Mouse (Mus musculus): ENCODE results near the gene Prrt2. TPM values are rescaled to one million over a fixed set of nuclear protein-coding genes. Genes with fewer than 3 reads are reported as not detected.

Prrt2 gene
- total and polyA plus RNA-seq, 2 experiments from 2014 or later, result 0.23 TPM; not detected in 1

- peaks cover 6% of the 10 kb centered on the region for H3K36me3 ChIP-seq (replicated peaks; ENCODE audit: control insufficient read depth, insufficient read depth, low read length)
- no peaks in the 10 kb centered on the region for H3K9me3 ChIP-seq (replicated peaks; ENCODE audit: control insufficient read depth, low read length)
- no peak overlapping the region for H3K9ac ChIP-seq (replicated peaks; ENCODE audit: low read depth, low read length)
- no peak overlapping the region for H3K4me3 ChIP-seq (ENCODE audit: low read depth, low read length)
- no peaks in the 10 kb centered on the region for H3K27me3 ChIP-seq (ENCODE audit: control insufficient read depth, insufficient read depth, low read length)
- WGBS, result 79% methylated on average over 4 of the region's 4 CpGs
- no peak overlapping the region for H3K27ac ChIP-seq (ENCODE audit: low read depth)
- no peak for ATAC-seq (ENCODE audit: insufficient read depth, low read depth)
- peaks cover 20% of the 10 kb centered on the region for H3K4me1 ChIP-seq (ENCODE audit: control insufficient read depth, insufficient read depth)
- no peak overlapping the region for H3K4me2 ChIP-seq (ENCODE audit: low read depth, low read length)
- no peak for DNase-seq (ENCODE audit: low spot score)
- TF ChIP-seq EP300 (IDR thresholded peaks at IDR 0.05; ENCODE audit: low read depth), result no peak
- peak; percentile 4; the same call in 1 of the 2 replicates for TF ChIP-seq CTCF (IDR thresholded peaks at IDR 0.05; ENCODE audit: low read depth)
Measured at GRCm38 (mm10) chr7:127004122-127004875, 16.7 kb downstream of the Prrt2 start.

- Histone ChIP-seq H3K4me3 (ENCODE audit: low read depth, low read length) (no peak overlapping the region), H3K27me3 (ENCODE audit: control insufficient read depth, insufficient read depth, low read length) (no peaks in the 10 kb centered on the region), H3K27ac (ENCODE audit: low read depth) (no peak overlapping the region), H3K9me3 (replicated peaks; ENCODE audit: control insufficient read depth, low read length) (no peaks in the 10 kb centered on the region), H3K36me3 (replicated peaks; ENCODE audit: control insufficient read depth, insufficient read depth, low read length) (peaks cover 6% of the 10 kb centered on the region), H3K9ac (replicated peaks; ENCODE audit: low read depth, low read length) (no peak overlapping the region), H3K4me1 (ENCODE audit: control insufficient read depth, insufficient read depth) (peaks cover 14% of the 10 kb centered on the region; the same call in 1 of the 2 replicates), H3K4me2 (ENCODE audit: low read depth, low read length) (no peak overlapping the region)
- 82% methylated on average over 5 of the region's 5 CpGs for WGBS
- TF ChIP-seq EP300 (IDR thresholded peaks at IDR 0.05; ENCODE audit: low read depth) (no peak), CTCF (IDR thresholded peaks at IDR 0.05; ENCODE audit: low read depth) (no peak)
- DNase-seq (ENCODE audit: low spot score) (no peak), ATAC-seq (ENCODE audit: insufficient read depth, low read depth) (no peak)
Measured at GRCm38 (mm10) chr7:127003620-127004019, 17.4 kb downstream of the Prrt2 start.

- H3K9ac ChIP-seq (replicated peaks; ENCODE audit: low read depth, low read length), result no peak overlapping the region
- no peaks in the 10 kb centered on the region for H3K4me1 ChIP-seq (ENCODE audit: control insufficient read depth, insufficient read depth)
- no peaks in the 10 kb centered on the region for H3K27me3 ChIP-seq (ENCODE audit: control insufficient read depth, insufficient read depth, low read length)
- 67% methylated on average over 10 of the region's 10 CpGs for WGBS
- no peak overlapping the region for H3K4me2 ChIP-seq (ENCODE audit: low read depth, low read length)
- DNase-seq (ENCODE audit: low spot score) (no peak), ATAC-seq (ENCODE audit: insufficient read depth, low read depth) (no peak)
- H3K4me3 ChIP-seq (ENCODE audit: low read depth, low read length), result no peak overlapping the region
- no peaks in the 10 kb centered on the region for H3K9me3 ChIP-seq (replicated peaks; ENCODE audit: control insufficient read depth, low read length)
- TF ChIP-seq CTCF (IDR thresholded peaks at IDR 0.05; ENCODE audit: low read depth) (no peak), EP300 (IDR thresholded peaks at IDR 0.05; ENCODE audit: low read depth) (no peak)
- peaks cover 32% of the 10 kb centered on the region for H3K36me3 ChIP-seq (replicated peaks; ENCODE audit: control insufficient read depth, insufficient read depth, low read length)
- H3K27ac ChIP-seq (ENCODE audit: low read depth), result no peak overlapping the region
Measured at GRCm38 (mm10) chr7:126999568-126999967, 21.4 kb downstream of the Prrt2 start.

- Histone ChIP-seq H3K9ac (replicated peaks; ENCODE audit: low read depth, low read length) (no peak overlapping the region), H3K27ac (ENCODE audit: low read depth) (no peak overlapping the region), H3K36me3 (replicated peaks; ENCODE audit: control insufficient read depth, insufficient read depth, low read length) (peaks cover 42% of the 10 kb centered on the region), H3K27me3 (ENCODE audit: control insufficient read depth, insufficient read depth, low read length) (no peaks in the 10 kb centered on the region), H3K9me3 (replicated peaks; ENCODE audit: control insufficient read depth, low read length) (no peaks in the 10 kb centered on the region), H3K4me3 (ENCODE audit: low read depth, low read length) (no peak overlapping the region), H3K4me2 (ENCODE audit: low read depth, low read length) (no peak overlapping the region), H3K4me1 (ENCODE audit: control insufficient read depth, insufficient read depth) (no peaks in the 10 kb centered on the region)
- ATAC-seq (ENCODE audit: insufficient read depth, low read depth), result no peak
- no peak for DNase-seq (ENCODE audit: low spot score)
- WGBS, result 81% methylated on average over 4 of the region's 4 CpGs
- TF ChIP-seq EP300 (IDR thresholded peaks at IDR 0.05; ENCODE audit: low read depth), result no peak
- peak; percentile 6; the same call in 1 of the 2 replicates for TF ChIP-seq CTCF (IDR thresholded peaks at IDR 0.05; ENCODE audit: low read depth)
Measured at GRCm38 (mm10) chr7:126996449-126996848, 24.6 kb downstream of the Prrt2 start.

- no peak overlapping the region for H3K27ac ChIP-seq (ENCODE audit: low read depth)
- 65% methylated on average over 8 of the region's 8 CpGs for WGBS
- no peak overlapping the region for H3K4me2 ChIP-seq (ENCODE audit: low read depth, low read length)
- peaks cover 33% of the 10 kb centered on the region for H3K36me3 ChIP-seq (replicated peaks; ENCODE audit: control insufficient read depth, insufficient read depth, low read length)
- H3K9me3 ChIP-seq (replicated peaks; ENCODE audit: control insufficient read depth, low read length), result no peaks in the 10 kb centered on the region
- DNase-seq (ENCODE audit: low spot score) (no peak), ATAC-seq (ENCODE audit: insufficient read depth, low read depth) (no peak)
- H3K27me3 ChIP-seq (ENCODE audit: control insufficient read depth, insufficient read depth, low read length), result no peaks in the 10 kb centered on the region
- H3K9ac ChIP-seq (replicated peaks; ENCODE audit: low read depth, low read length), result no peak overlapping the region
- no peaks in the 10 kb centered on the region for H3K4me1 ChIP-seq (ENCODE audit: control insufficient read depth, insufficient read depth)
- TF ChIP-seq CTCF (IDR thresholded peaks at IDR 0.05; ENCODE audit: low read depth) (no peak), EP300 (IDR thresholded peaks at IDR 0.05; ENCODE audit: low read depth) (no peak)
- no peak overlapping the region for H3K4me3 ChIP-seq (ENCODE audit: low read depth, low read length)
Measured at GRCm38 (mm10) chr7:126988816-126989215, 32.2 kb downstream of the Prrt2 start.

Data from heart, postnatal 0 days (tissue).